Mouse (Mus musculus) adrenal gland (tissue): ENCODE results near the gene Tcp11x2.

Source experiments
- intact Hi-C: fragments of 180-260 bp; cut with DNase I; formaldehyde crosslinking; loops from one replicate; pipeline ENCODE4 v1.15.1; 2025
- long read RNA-seq, 2 experiments: library from polyadenylated mRNA; unstranded; transcript quantifications; one replicate each; pipeline ENCODE4 v2.0.0; 2020; ENCODE audit warnings: borderline replicate concordance in 1 of 2; ENCODE audit not compliant: insufficient replicate concordance in 1 of 2

Gene Tcp11x2
- long read RNA-seq, experiment 1, partial matches to known transcripts, result 1 of 1 reads
- long read RNA-seq, experiment 1, other reads (novel, unspliced or antisense), result 0 of 1 reads
- long read RNA-seq, experiment 2, result 0 reads

- intact Hi-C loops, result no loop called here
Measured at GRCm38 (mm10) chrX:135693633-135694032, at the start of gene Tcp11x2. Gene Tcp11x2 (minus strand): TSS chrX:135693790.

- intact Hi-C loops, result no loop called here
Measured at GRCm38 (mm10) chrX:135743056-135743355, 49.4 kb upstream of the Tcp11x2 start.

GRCm38 (mm10) chrX:135742304-135743055 is 48.9 kb upstream of the Tcp11x2 start, which contains the start of the genes Armcx5 and Gprasp1:
Gene Armcx5 (plus strand): TSS chrX:135742733.
Gene Gprasp1 (plus strand): TSS chrX:135742733.
- intact Hi-C loops, result no loop called here

GRCm38 (mm10) chrX:135738730-135739520 is 45.3 kb upstream of the Tcp11x2 start:
- intact Hi-C loops, result no loop called here

GRCm38 (mm10) chrX:135725161-135725560 is 31.6 kb upstream of the Tcp11x2 start, which contains the start of gene Tmsb15a:
Gene Tmsb15a (minus strand): TSS chrX:135725261.
- intact Hi-C loops, result no loop called here

- intact Hi-C loops, result no loop called here
Measured at GRCm38 (mm10) chrX:135712845-135713244, 19.3 kb upstream of the Tcp11x2 start.

GRCm38 (mm10) chrX:135704349-135704748 is 10.8 kb upstream of the Tcp11x2 start:
- intact Hi-C loops, result no loop called here

GRCm38 (mm10) chrX:135703111-135703510 is 9.5 kb upstream of the Tcp11x2 start:
- intact Hi-C loops, result no loop called here

GRCm38 (mm10) chrX:135687802-135688201 is 5.8 kb downstream of the Tcp11x2 start:
- intact Hi-C loops, result no loop called here

GRCm38 (mm10) chrX:135681858-135682257 is 11.7 kb downstream of the Tcp11x2 start:
- intact Hi-C loops, result no loop called here

- intact Hi-C loops, result loop anchor here (5.0 kb wide), 1 partner anchor 45 kb away; no protein-coding TSS in a partner anchor
Measured at GRCm38 (mm10) chrX:135652173-135652772, 41.3 kb downstream of the Tcp11x2 start.

- intact Hi-C loops, result no loop called here
Measured at GRCm38 (mm10) chrX:135627605-135628004, 66.0 kb downstream of the Tcp11x2 start, which contains the start of gene Prame. Gene Prame (minus strand): TSS chrX:135627705.
